Mouse (Mus musculus): ENCODE results near the gene Ttc9. TPM values are rescaled to one million over a fixed set of nuclear protein-coding genes. Genes with fewer than 3 reads are reported as not detected.

The Ttc9 gene
- total RNA-seq, 1 experiment from 2014 or later: 4.3 TPM

DNA sequence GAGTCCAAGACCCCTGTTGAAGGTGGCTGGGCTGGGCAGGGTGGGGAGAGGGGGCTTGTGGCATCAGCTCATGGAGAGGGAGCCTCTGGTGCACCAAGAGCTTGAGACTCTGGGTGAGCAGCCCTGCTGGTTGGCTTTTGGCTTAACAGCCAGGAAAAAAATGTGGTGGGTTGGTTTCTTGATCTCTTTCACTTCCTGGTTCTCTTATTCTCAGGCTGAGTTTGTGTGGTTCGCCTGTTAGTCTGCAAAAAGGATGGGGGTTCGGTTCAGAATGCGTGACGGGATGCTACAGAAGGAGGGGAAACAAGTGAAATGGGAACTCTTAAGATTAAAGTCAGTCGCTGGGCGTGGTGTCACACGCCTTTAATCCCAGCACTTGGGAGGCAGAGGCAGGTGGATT lies 27.0 kb downstream of the Ttc9 start:
- DNase-seq: no peak

DNA sequence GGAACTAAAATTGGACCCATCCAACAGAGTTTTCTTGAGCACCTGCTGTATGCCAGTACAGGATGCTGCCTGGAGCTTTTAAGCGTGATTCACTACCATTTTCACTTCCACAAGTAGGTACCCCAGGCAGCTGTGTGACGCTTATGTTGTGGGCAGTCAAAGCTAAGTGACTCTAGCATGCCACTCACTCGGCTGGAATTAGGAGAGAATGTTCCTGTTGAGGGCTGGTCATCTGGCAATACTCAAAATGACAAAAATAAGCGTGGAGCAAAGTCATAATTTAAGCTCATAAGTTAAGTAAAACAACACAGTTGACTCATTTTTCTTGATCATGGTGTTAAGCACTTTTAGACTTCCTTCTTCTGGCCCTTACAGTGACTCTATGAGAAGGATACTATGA lies 31.0 kb downstream of the Ttc9 start:
- DNase-seq: no peak

DNA sequence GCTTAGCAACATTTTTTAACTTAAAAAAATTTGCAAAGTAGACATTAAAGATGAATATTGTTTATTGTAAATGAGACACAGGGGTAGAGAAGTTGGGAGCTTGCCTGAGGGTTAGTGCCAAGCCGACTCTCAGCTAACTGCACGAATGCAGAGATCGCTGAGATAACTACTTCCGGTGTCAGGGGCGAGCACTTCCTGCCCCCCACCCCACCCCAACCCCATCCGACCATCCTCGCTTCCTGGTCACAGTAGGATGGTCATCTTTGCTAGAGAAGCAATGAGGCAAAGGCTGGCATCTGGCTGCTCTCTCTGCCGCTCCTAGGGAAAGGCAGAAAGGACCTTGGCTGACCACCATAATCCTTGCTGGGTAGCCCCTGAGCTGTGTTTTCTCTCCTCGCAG lies 32.1 kb downstream of the Ttc9 start:
- DNase-seq: no peak

DNA sequence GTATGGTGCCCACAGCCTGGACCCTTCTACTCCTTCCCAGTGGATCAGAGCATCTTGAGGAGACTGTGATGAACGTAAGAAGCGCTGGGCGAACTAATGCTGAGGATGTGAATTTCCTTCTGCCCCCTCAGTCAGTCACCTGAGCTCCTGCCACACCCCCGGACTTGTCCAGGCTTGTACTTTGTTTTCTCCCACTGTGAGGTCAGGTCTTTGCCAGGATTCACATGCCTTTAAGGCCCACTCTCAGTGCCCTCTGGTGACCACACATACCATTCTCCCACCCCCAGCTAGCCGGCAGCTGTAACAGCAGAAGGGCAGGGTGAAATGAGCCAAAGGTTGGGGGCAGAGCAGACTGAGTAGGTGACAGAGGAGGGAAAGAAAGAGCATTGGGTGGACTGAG lies 32.9 kb downstream of the Ttc9 start:
- no peak for DNase-seq

DNA sequence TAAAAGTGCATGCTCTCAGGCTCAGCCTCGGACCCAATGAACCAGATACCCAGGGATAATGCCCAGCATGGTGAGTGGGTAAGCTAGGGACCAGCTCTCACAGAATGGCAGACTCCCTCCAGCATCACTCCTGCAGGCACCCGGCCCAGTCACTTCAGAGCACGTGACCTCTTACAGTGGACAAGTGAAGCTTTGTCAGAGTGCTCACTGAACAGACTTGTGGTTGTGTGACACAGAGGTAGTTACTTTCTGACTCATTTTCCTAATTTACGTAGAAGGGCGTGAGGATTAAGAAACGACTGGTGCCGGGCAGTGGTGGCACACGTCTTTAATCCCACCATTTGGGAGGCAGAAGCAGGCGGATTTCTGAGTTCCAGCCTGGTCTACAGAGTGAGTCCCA lies 37.4 kb downstream of the Ttc9 start:
- no peak for DNase-seq

DNA sequence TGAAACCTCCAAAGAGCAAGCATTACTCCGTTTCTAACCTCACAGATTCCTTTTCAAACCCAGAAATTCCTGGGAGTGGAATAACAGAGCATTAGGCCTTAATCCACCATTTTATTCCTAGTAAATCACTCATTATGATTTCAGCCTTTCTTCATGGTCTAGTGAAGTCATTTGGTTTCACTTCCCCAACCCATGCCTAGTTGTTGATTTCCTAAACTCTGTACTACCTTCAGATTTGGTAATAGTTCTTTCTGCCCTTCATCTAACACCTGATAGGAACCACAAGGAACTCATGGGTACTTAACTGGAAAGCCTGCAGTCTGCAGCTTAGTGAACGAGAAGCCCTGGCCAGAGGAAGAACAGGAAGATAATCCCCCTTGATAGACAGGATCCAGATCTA lies 44.5 kb downstream of the Ttc9 start:
- DNase-seq: no peak

DNA sequence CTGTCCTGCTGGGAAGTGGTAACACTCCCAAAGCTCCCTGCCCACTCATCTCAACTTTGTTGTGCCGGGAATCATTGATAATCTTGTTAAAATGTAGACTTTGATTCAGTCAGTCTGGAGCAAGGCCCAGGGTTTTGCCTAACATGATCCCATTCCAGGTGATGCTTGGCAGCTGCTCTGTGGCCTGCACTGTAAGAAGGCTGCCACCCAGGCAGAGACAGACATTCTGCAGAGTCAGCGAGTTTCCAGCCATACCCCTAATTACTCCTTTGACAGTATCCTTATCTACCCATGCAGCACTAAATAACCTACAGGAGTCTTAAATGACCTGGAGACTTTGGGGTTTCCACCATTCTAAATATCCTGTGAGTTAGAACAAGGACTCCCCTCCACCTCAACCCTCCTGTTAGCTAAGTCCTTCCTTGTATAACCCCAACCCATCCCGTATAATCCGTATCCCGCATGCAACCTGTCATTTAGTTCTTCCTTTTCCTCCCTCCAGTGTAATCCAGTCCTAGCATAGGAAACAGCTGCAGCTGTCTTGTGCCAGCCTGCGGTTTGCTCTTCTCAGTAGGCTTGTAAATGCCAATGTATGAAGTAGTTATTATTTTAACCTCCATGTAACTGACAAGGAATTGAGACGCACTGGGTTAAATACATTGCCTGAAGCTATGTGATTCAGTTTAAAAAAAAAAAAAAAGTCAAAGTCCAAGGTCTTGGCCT lies 48.9 kb downstream of the Ttc9 start:
- DNase-seq: no peak

DNA sequence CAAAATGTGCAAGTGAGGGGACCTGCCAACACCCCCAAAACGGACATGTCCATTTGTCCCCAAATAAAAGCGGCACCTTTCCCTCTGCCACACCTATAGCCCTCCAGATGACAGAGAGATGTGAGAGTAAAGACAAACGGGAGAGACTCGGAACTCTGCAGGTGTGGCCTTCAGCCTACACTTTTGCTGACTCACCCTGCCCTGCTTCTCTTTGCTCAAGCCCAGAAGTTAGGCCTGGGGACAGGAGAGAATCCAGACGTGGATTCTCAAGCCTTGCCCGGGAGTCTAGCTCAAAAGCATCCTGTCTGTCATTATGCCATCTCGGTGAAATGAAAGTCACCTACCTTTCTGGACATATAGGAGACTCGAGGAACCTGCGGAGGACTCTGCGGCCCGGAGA lies 52.3 kb downstream of the Ttc9 start:
- DNase-seq: no peak

DNA sequence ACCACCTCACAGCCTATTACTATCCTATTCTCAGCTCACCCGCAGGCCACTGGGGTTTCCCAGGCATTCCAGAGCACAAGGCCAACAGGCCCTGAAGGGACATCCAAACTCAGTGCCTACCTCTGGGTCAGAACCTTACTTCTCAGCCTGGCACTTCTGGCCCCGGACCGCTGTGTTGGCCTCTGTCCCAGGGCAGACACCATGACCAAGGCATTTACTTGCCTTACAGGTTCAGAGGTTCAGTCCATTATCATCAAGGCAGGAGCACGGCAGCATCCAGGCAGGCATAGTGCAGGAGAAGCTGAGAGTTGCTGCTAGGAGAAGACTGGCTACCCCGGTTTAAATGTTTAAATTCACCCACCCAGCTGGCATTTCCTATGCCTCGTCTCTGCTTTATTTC lies 53.0 kb downstream of the Ttc9 start:
- no peak for DNase-seq

DNA sequence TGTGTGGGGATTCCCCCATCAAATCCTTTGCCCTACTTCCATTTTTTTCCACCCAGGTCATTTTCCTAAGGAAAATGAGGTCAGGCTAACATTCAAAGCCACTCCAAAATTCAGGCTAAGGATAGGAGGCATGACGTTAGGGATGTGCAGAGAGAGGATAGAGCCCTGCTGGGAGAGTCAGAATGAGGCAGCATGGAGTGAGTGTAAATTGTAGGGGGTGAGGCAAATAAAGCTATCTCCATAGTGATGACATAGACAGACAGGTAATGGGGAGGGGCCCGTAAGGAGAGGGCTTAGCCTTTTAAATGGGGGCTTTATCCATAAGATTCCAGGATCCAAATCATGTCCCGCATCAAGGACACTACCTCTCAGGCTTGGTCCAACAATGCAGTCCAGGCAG lies 54.9 kb downstream of the Ttc9 start:
- DNase-seq: no peak

DNA sequence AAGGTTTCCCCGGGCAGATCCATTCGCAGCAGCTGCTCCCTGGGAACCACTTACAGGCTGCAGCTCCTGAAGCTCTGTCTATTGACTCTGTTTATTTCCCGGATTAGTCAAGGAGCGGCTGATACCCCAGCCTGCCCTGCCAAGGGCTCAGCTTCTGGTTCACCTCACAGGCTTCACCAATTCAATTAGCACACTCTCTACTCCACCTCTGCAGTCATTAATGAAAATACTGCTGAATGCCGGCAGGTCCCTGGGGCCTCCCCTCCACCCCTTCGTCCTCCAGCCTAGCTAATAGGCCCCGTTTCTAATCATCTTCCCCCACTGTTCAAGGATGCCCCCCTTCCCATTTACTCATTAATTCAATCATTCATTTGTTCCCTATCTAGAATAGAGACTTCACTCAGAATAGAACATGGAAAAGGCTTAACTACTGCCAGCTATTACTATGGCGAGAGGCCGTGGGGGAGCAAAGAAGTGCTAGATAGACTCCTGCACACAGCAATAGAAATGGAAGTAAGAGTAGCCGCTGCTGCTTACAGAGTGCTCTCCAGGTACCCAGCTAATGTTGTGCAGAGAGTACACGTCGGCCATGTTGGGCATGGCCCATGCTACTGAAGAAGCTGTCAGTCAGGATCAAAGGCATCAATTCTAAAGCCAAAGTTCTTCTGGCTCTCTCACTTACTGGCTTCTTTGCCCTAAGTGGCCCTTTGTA lies 55.5 kb downstream of the Ttc9 start:
- DNase-seq: no peak

DNA sequence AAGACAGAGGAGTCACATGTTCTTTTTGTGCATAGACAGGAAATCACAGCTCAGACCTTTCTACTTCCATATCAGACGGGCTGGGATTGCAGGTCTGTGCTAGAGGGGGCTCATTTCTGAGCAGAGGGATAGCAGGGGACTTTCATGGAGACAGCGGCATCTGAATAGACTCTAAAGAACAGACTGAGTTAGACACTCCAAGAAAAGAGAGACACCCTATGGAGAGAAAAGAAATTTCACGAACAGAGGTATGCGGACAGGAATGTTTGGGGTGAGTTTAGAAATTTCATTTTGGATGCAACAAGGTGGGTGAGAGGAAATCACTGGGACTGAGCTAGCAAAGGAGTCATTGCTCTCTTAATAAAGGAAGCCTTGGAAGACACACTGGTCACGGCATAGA lies 56.8 kb downstream of the Ttc9 start:
- no peak for DNase-seq

DNA sequence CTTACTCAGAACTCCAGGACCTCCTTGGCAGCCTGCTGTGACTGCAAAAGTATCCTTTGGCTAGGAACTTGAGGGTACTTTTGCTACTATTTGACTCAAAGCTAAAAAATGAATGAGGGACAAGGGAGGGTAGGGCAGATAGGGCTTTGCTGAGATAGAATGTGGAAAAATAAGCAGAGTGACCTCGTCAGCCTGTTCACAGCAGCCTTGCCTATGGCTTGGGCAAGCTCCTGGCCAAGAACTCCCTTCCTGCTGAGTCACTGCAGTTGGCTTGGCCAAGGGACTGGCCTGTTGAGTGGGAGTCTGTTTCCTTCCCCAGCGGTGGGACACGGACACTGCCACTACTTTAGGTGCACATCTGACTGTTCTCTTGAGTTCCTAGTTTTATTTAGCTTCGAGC lies 57.5 kb downstream of the Ttc9 start:
- DNase-seq: peak; percentile 37

DNA sequence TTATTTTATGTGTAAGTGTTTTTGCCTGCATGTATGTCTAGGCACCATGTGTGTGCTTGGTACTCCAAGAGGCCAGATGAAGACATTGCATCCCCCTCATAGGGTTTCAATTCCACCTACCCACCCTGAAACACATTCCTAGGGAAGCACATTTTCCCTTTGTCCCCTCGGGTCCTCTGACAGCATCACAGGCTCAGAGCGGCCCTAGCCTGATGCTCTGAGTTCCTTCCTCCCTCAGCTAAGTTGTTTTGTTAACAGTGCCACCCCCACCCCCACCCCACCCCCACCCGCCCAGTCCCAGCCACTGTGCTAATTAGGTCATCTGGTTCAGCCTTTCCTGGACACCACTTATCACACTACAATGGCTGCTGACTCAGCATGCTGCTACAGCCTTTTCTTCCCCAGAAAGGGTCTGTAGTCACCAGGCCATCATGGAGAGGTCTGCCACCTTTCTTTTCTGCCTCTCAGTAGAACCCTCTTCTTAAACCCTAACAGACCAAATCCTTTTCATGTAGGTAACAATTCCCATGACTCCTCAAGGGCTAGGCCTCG lies 58.5 kb downstream of the Ttc9 start:
- DNase-seq: no peak

DNA sequence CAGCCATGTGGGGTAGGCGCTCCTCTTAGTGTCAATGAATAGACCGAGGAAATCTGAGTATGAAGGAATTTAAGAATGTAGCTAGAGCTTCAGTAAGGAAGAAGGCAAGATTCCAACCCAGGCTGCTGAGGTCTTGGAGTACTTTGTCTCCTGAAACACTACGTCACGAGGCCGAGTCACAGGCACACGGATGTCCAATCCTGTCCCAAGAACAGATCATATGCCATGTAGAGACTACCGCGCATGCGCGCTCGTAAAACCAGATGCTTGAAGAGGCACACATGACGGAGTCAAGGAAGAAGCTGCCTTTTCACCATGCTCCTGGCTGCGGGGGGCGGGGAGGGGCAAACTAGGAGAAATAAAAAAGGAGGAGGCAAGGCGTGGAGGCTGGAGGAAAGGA lies 59.1 kb downstream of the Ttc9 start:
- DNase-seq: no peak

DNA sequence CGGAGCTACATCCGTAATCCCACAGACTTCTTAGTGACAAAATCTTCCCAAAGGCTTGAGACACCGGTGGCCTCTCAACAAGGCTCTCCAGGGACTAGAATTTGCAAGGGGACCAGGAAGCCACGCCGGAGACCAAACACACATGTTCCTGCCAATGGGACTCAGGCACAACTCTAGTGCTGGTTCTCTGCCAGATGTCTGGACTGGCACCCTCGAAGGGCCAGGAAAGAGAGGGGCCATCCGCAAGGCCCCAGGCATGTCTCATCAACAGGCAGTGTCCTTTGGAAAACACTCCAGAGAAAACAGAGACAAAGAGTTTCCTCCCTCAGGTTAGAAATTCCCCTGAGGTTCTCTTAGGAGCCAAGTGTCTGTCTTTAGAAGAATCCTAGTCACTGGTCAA lies 59.7 kb downstream of the Ttc9 start:
- no peak for DNase-seq

DNA sequence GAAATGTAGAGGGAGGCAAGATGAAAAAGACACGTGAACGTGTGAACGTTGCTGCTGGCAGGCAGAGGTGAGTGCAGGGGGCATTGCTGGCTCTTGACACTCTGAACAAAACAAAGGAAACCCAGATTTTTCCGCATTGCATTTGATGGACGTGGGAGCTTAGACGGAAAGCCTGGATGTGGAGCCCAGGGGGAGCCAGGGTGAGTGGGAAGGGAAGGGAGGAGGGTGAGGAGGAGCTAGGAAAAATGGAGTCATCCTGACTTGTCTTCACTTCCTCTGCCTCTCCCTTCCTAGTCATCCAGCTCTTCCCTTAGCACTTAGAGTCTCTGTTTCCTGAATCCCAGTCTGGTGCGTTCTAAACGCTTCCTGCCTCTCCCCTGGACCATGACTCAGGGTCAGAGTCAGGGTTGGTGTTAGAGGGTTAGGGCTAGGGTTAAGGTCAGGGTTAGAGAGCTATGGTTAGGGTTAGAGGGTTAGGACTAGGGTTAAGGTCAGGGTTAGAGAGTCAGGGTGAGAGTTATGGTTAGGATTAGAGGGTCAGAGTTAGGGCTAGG lies 60.2 kb downstream of the Ttc9 start:
- no peak for DNase-seq

DNA sequence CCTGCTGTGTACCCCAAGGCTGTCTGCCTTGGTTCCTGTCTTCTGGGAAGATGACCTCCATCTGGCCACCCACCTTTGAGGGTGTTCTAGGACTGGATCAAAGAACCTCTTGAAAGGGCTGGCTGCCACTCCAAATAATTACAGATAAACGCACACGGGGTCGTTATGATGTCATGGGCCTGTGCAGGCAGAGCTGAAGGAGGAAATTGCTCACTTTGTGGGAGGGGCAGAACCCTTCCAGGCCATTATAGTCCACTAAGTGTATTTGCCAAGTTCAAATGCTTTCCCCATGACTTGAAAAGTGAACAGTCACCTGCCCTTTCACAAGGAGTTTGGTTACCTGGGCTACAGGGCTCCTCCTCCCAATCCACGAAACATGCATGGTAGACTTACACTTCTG lies 67.0 kb downstream of the Ttc9 start:
- DNase-seq: no peak

DNA sequence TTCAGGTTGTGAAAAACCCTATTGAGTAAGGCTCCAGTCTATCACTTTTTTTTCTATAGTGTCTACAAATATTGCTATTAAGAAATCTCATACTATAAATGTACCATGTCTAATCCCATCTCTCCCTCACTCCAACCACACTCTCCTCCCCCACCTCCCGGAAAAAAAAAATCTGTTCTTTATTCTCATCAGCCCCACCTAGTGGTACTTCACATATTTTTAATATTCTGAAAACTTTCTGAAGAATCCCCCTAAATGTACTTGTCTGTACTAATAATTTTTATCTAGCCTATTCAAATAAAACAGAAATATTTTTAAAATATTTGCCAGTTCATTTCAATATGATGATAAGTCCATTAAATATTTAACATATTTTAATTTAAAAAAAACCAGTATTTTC lies 71.9 kb downstream of the Ttc9 start:
- no peak for DNase-seq

DNA sequence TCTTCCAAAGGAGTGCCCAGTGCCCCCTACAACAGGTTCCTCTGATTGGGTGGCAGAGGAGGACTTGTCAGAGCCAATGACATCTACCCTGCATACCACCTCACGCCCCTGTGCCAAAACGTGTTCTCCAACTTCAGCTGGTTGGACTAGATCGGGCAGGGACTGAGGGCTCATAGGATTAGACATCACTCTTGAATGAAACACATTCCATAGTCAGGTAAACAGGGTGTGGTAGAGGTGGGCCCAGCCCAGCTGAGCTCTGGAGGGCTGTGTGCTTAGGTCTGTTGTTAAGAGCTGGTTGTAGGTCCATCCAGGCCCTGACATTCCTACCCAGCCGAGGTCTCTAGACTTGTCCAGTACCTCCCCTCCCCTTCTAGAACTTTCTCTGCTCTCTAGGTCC lies 81.6 kb downstream of the Ttc9 start:
- no peak for DNase-seq
